Mouse (Mus musculus): ENCODE data around the gene Cdh6. TPM values are rescaled to one million over a fixed set of nuclear protein-coding genes. Genes with fewer than 3 reads are reported as not detected.
A peak's percentile ranks its signal among the peaks of the same experiment; 100 is the strongest.

Gene Cdh6
- polyA plus RNA-seq, 1 experiment from 2014 or later, result 11.4 TPM

GRCm38 (mm10) chr15:13172365-13173070 is 957 bp downstream of the Cdh6 start:
- H3K4me3 ChIP-seq (replicated peaks; ENCODE audit: low read depth, low read length), result peak overlapping the region; percentile 63
- under 1% methylated on average over 26 of the region's 26 CpGs for WGBS
- peak overlapping the region; percentile 80 for H3K4me2 ChIP-seq (ENCODE audit: low read length)
- peak overlapping the region; percentile 60 for H3K9ac ChIP-seq (replicated peaks; ENCODE audit: low read length)
- peaks cover 5% of the 10 kb centered on the region; the same call in 1 of the 2 replicates for H3K27me3 ChIP-seq (ENCODE audit: control insufficient read depth, insufficient read depth, low read length)
- ATAC-seq (ENCODE audit: low FRiP score, low TSS enrichment) (peak; percentile 33; the same call in 1 of the 2 replicates), DNase-seq (peak; percentile 60)
- H3K36me3 ChIP-seq (ENCODE audit: control insufficient read depth, insufficient read depth, low read length), result no peaks in the 10 kb centered on the region
- peak overlapping the region; percentile 77 for H3K27ac ChIP-seq (replicated peaks; ENCODE audit: low read depth, low read length)
- H3K9me3 ChIP-seq (ENCODE audit: control insufficient read depth, low read length), result no peaks in the 10 kb centered on the region
- H3K4me1 ChIP-seq (ENCODE audit: control insufficient read depth, insufficient read depth, low read length), result peaks cover 7% of the 10 kb centered on the region

GRCm38 (mm10) chr15:13171486-13172364 is 1.8 kb downstream of the Cdh6 start:
- H3K36me3 ChIP-seq (ENCODE audit: control insufficient read depth, insufficient read depth, low read length), result no peaks in the 10 kb centered on the region
- H3K27me3 ChIP-seq (ENCODE audit: control insufficient read depth, insufficient read depth, low read length), result peaks cover 5% of the 10 kb centered on the region; the same call in 1 of the 2 replicates
- no peak overlapping the region; the same call in 1 of the 2 replicates for H3K27ac ChIP-seq (replicated peaks; ENCODE audit: low read depth, low read length)
- WGBS, result 5% methylated on average over 16 of the region's 16 CpGs
- peak overlapping the region; percentile 60 for H3K9ac ChIP-seq (replicated peaks; ENCODE audit: low read length)
- no peaks in the 10 kb centered on the region for H3K9me3 ChIP-seq (ENCODE audit: control insufficient read depth, low read length)
- H3K4me3 ChIP-seq (replicated peaks; ENCODE audit: low read depth, low read length), result peak overlapping the region; percentile 63
- peaks cover 7% of the 10 kb centered on the region for H3K4me1 ChIP-seq (ENCODE audit: control insufficient read depth, insufficient read depth, low read length)
- ATAC-seq (ENCODE audit: low FRiP score, low TSS enrichment) (no peak), DNase-seq (peak; percentile 39)
- H3K4me2 ChIP-seq (ENCODE audit: low read length), result peak overlapping the region; percentile 80

GRCm38 (mm10) chr15:13165094-13165885 is 8.2 kb downstream of the Cdh6 start:
- DNase-seq, result no peak
- H3K27ac ChIP-seq (replicated peaks; ENCODE audit: low read depth, low read length), result no peak overlapping the region
- H3K4me1 ChIP-seq (ENCODE audit: control insufficient read depth, insufficient read depth, low read length), result no peaks in the 10 kb centered on the region
- H3K36me3 ChIP-seq (ENCODE audit: control insufficient read depth, insufficient read depth, low read length), result no peaks in the 10 kb centered on the region
- no peaks in the 10 kb centered on the region for H3K27me3 ChIP-seq (ENCODE audit: control insufficient read depth, insufficient read depth, low read length)
- no peak overlapping the region for H3K4me2 ChIP-seq (ENCODE audit: low read length)
- no peak overlapping the region for H3K4me3 ChIP-seq (replicated peaks; ENCODE audit: low read depth, low read length)
- H3K9ac ChIP-seq (replicated peaks; ENCODE audit: low read length), result no peak overlapping the region
- WGBS, result 94% methylated on average over 13 of the region's 13 CpGs
- no peak for ATAC-seq (ENCODE audit: low FRiP score, low TSS enrichment)
- no peaks in the 10 kb centered on the region for H3K9me3 ChIP-seq (ENCODE audit: control insufficient read depth, low read length)

- H3K4me1 ChIP-seq (ENCODE audit: control insufficient read depth, insufficient read depth, low read length), result no peaks in the 10 kb centered on the region
- H3K4me2 ChIP-seq (ENCODE audit: low read length), result no peak overlapping the region
- no peak for ATAC-seq (ENCODE audit: low FRiP score, low TSS enrichment)
- H3K9ac ChIP-seq (replicated peaks; ENCODE audit: low read length), result no peak overlapping the region
- H3K27ac ChIP-seq (replicated peaks; ENCODE audit: low read depth, low read length), result no peak overlapping the region
- DNase-seq, result no peak
- no peaks in the 10 kb centered on the region for H3K36me3 ChIP-seq (ENCODE audit: control insufficient read depth, insufficient read depth, low read length)
- H3K27me3 ChIP-seq (ENCODE audit: control insufficient read depth, insufficient read depth, low read length), result no peaks in the 10 kb centered on the region
- H3K4me3 ChIP-seq (replicated peaks; ENCODE audit: low read depth, low read length), result no peak overlapping the region
- 94% methylated on average over 5 of the region's 5 CpGs for WGBS
- no peaks in the 10 kb centered on the region for H3K9me3 ChIP-seq (ENCODE audit: control insufficient read depth, low read length)
Observed at GRCm38 (mm10) chr15:13155820-13156219, 17.7 kb downstream of the Cdh6 start.

GRCm38 (mm10) chr15:13155418-13155817 is 18.1 kb downstream of the Cdh6 start:
- no peak overlapping the region for H3K4me3 ChIP-seq (replicated peaks; ENCODE audit: low read depth, low read length)
- H3K4me1 ChIP-seq (ENCODE audit: control insufficient read depth, insufficient read depth, low read length), result no peaks in the 10 kb centered on the region
- DNase-seq (no peak), ATAC-seq (ENCODE audit: low FRiP score, low TSS enrichment) (no peak)
- H3K9me3 ChIP-seq (ENCODE audit: control insufficient read depth, low read length), result no peaks in the 10 kb centered on the region
- no peak overlapping the region for H3K4me2 ChIP-seq (ENCODE audit: low read length)
- no peak overlapping the region for H3K27ac ChIP-seq (replicated peaks; ENCODE audit: low read depth, low read length)
- no peaks in the 10 kb centered on the region for H3K36me3 ChIP-seq (ENCODE audit: control insufficient read depth, insufficient read depth, low read length)
- 87% methylated on average over 6 of the region's 6 CpGs for WGBS
- H3K9ac ChIP-seq (replicated peaks; ENCODE audit: low read length), result no peak overlapping the region
- H3K27me3 ChIP-seq (ENCODE audit: control insufficient read depth, insufficient read depth, low read length), result no peaks in the 10 kb centered on the region

- Histone ChIP-seq H3K4me1 (ENCODE audit: control insufficient read depth, insufficient read depth, low read length) (no peaks in the 10 kb centered on the region), H3K36me3 (ENCODE audit: control insufficient read depth, insufficient read depth, low read length) (no peaks in the 10 kb centered on the region), H3K9ac (replicated peaks; ENCODE audit: low read length) (no peak overlapping the region), H3K27ac (replicated peaks; ENCODE audit: low read depth, low read length) (no peak overlapping the region), H3K27me3 (ENCODE audit: control insufficient read depth, insufficient read depth, low read length) (no peaks in the 10 kb centered on the region), H3K9me3 (ENCODE audit: control insufficient read depth, low read length) (no peaks in the 10 kb centered on the region), H3K4me3 (replicated peaks; ENCODE audit: low read depth, low read length) (no peak overlapping the region), H3K4me2 (ENCODE audit: low read length) (no peak overlapping the region)
- ATAC-seq (ENCODE audit: low FRiP score, low TSS enrichment), result no peak
- DNase-seq, result no peak
- 68% methylated on average over 4 of the region's 4 CpGs for WGBS
Observed at GRCm38 (mm10) chr15:13141983-13142382, 31.5 kb downstream of the Cdh6 start.

GRCm38 (mm10) chr15:13139662-13140061 is 33.8 kb downstream of the Cdh6 start:
- no peak for DNase-seq
- 0 out of 2 replicates have a peak, but pooled peaks cover 3% of the 10 kb centered on the region for H3K4me1 ChIP-seq (ENCODE audit: control insufficient read depth, insufficient read depth, low read length)
- no peaks in the 10 kb centered on the region for H3K36me3 ChIP-seq (ENCODE audit: control insufficient read depth, insufficient read depth, low read length)
- H3K9ac ChIP-seq (replicated peaks; ENCODE audit: low read length), result no peak overlapping the region
- no peak overlapping the region for H3K4me3 ChIP-seq (replicated peaks; ENCODE audit: low read depth, low read length)
- WGBS, result 72% methylated on average over 5 of the region's 5 CpGs
- H3K27ac ChIP-seq (replicated peaks; ENCODE audit: low read depth, low read length), result no peak overlapping the region
- no peak overlapping the region for H3K4me2 ChIP-seq (ENCODE audit: low read length)
- no peaks in the 10 kb centered on the region for H3K9me3 ChIP-seq (ENCODE audit: control insufficient read depth, low read length)
- no peak for ATAC-seq (ENCODE audit: low FRiP score, low TSS enrichment)
- H3K27me3 ChIP-seq (ENCODE audit: control insufficient read depth, insufficient read depth, low read length), result no peaks in the 10 kb centered on the region

GRCm38 (mm10) chr15:13137166-13137565 is 36.3 kb downstream of the Cdh6 start:
- no peak for ATAC-seq (ENCODE audit: low FRiP score, low TSS enrichment)
- 87% methylated on average over 6 of the region's 6 CpGs for WGBS
- no peak overlapping the region for H3K4me2 ChIP-seq (ENCODE audit: low read length)

More at GRCm38 (mm10) chr15:13137166-13137565, 36.3 kb downstream of the Cdh6 start:
- DNase-seq, result no peak
- no peak overlapping the region for H3K9ac ChIP-seq (replicated peaks; ENCODE audit: low read length)
- H3K4me1 ChIP-seq (ENCODE audit: control insufficient read depth, insufficient read depth, low read length), result 0 out of 2 replicates have a peak, but pooled peaks cover 3% of the 10 kb centered on the region
- H3K9me3 ChIP-seq (ENCODE audit: control insufficient read depth, low read length), result no peaks in the 10 kb centered on the region
- H3K27ac ChIP-seq (replicated peaks; ENCODE audit: low read depth, low read length), result no peak overlapping the region
- H3K36me3 ChIP-seq (ENCODE audit: control insufficient read depth, insufficient read depth, low read length), result no peaks in the 10 kb centered on the region
- no peak overlapping the region for H3K4me3 ChIP-seq (replicated peaks; ENCODE audit: low read depth, low read length)
- no peaks in the 10 kb centered on the region for H3K27me3 ChIP-seq (ENCODE audit: control insufficient read depth, insufficient read depth, low read length)

Data from midbrain, embryonic 14.5 days (tissue).